Mouse (Mus musculus): ENCODE data around the gene Zkscan1.

GRCm38 (mm10) chr5:138138585-138138984, 53.7 kb downstream of the Zkscan1 start:
- TF ChIP-seq CTCF (IDR thresholded peaks at IDR 0.05; ENCODE audit: low read depth, low read length), result no peak
- no peak for TF ChIP-seq POLR2A (IDR thresholded peaks at IDR 0.05; ENCODE audit: insufficient read depth, low read length)
- TF ChIP-seq EP300 (IDR thresholded peaks at IDR 0.05; ENCODE audit: insufficient read depth, low read depth, low read length), result no peak
